Mouse (Mus musculus) small intestine, adult 2 months (tissue): ENCODE results near the gene Prdm8.

Experiments
- CTCF ChIP-seq: fragments of 200-500 bp; IDR thresholded peaks from 2 replicates; pipeline ENCODE4 v1.5.1; 2012; ENCODE audit warnings: low read depth, mild to moderate bottlenecking, control low read depth, inconsistent platforms, low read length, moderate library complexity, mixed read lengths; ENCODE audit not compliant: insufficient replicate concordance, insufficient read length; ENCODE audit errors: extremely low read depth
- POLR2A ChIP-seq: fragments of 200-500 bp; IDR thresholded peaks from 2 replicates; pipeline ENCODE4 v1.6.1; 2012; ENCODE audit warnings: low read depth, mild to moderate bottlenecking, control low read depth, inconsistent platforms, low read length, moderate library complexity

DNA sequence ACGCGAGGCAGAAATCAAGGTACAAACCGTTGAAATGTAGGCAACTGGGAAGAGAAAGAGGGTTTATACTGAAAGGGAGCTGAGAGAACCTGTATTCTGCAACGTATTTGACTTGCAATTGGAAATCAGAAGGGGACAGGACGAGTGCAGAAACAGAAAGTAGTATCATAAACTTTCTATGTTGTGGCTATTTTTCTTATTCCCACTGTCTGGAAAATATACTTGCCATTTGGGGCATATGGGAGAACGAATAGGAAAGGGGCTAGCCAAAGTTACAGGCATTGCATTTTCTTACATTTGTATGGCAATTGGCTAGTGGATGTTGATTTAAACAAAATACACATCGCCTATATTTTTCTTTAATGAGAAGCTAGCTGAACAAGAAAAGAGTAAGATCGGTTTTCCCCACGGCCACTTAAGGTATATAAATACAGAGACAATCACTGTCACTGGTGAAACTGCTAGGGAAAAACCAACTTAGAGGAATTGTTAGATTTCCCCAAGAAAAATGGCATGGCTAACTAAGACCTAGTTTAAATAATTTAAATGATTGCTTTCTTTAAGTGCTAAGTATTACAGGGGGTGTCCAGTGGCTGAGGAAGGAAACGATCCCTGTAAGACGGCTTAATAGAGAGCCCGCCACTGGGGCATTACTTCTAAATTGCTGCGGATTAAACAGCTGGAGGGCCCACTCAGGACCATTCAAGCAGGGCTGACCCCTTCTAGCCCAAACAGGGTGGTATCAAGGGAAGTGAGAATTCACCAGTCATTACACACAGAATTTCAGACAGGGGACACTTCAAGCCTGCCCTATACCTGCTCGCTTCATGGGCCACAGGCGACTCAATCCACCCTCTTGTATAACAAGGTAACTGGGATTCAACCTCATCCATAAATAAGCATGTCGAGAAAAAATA lies 14.9 kb downstream of the Prdm8 start:
- TF ChIP-seq POLR2A: no peak
- TF ChIP-seq CTCF: no peak
